Mouse (Mus musculus): ENCODE data around the gene Cracr2a.

- TF ChIP-seq GATA1 (IDR thresholded peaks at IDR 0.05; ENCODE audit: low read length) (no peak), TAL1 (IDR thresholded peaks at IDR 0.05; ENCODE audit: low read length) (no peak)
These were observed 73.7 kb downstream of the Cracr2a start for GRCm38 (mm10) chr6:127634858-127635257.

Measured in erythroblast, embryonic 14.5 days (primary cell).